Mouse (Mus musculus) CH12.LX (cell line): ENCODE measurements around the gene Lrp4. TPM values are rescaled to one million over a fixed set of nuclear protein-coding genes. Genes with fewer than 3 reads are reported as not detected.
"Not testable (repeated sequence)": the region's sequence is repeated elsewhere in the genome, so short reads cannot be mapped to it uniquely, and the experiment has no call there.

Source experiments
- DNase-seq: peaks from one replicate; pipeline ENCODE4 v3.0.0-alpha.2; 2013; ENCODE audit errors: extremely low read depth
- H3K27ac ChIP-seq: 2 replicates; pipeline ENCODE4 v1.5.1; 2012; ENCODE audit warnings: low read depth, mild to moderate bottlenecking, control low read depth, moderate library complexity; ENCODE audit not compliant: insufficient read depth
- H3K27me3 ChIP-seq: replicated peaks from 2 replicates; pipeline ENCODE3; 2012; ENCODE audit warnings: inconsistent platforms
- H3K36me3 ChIP-seq, 2 experiments: replicated peaks in 1 of 2; 2 replicates each; pipeline versions ENCODE3 to v1.6.1; 2012; ENCODE audit warnings: inconsistent platforms in 1 of 2, low read length in 1 of 2, mild to moderate bottlenecking in 1 of 2, mixed read lengths in 1 of 2, moderate library complexity in 1 of 2; ENCODE audit not compliant: control insufficient read depth in 1 of 2, insufficient read depth in 1 of 2
- H3K4me1 ChIP-seq, 2 experiments: 2 replicates each; pipeline ENCODE4 v1.6.1; 2012; ENCODE audit warnings: inconsistent platforms in 1 of 2, moderate library complexity in 1 of 2; ENCODE audit not compliant: insufficient read depth in 2 of 2, control insufficient read depth in 1 of 2
- H3K4me2 ChIP-seq: 2 replicates; pipeline ENCODE4 v1.6.1; 2012; ENCODE audit warnings: low read depth, mild to moderate bottlenecking, control low read depth; ENCODE audit not compliant: poor library complexity, insufficient read depth, severe bottlenecking
- H3K4me3 ChIP-seq, 3 experiments: fragments of 150-350 bp in 1 of 3; sonication (generic) in 1 of 3; replicated peaks in 1 of 3; 2 replicates each; pipeline versions ENCODE3 to v1.5.1; 2011 to 2012; ENCODE audit warnings: low read depth in 2 of 3, low read length in 2 of 3, mild to moderate bottlenecking in 2 of 3, moderate library complexity in 2 of 3, control low read depth in 1 of 3, improper control_type of control experiment in 1 of 3, inconsistent platforms in 1 of 3, mixed read lengths in 1 of 3; ENCODE audit not compliant: poor library complexity in 1 of 3
- H3K79me2 ChIP-seq: replicated peaks from 2 replicates; pipeline ENCODE4 v1.6.1; 2012; ENCODE audit warnings: mild to moderate bottlenecking, moderate library complexity; ENCODE audit not compliant: control insufficient read depth, poor library complexity, insufficient read depth, severe bottlenecking; ENCODE audit errors: extremely low read depth
- H3K9ac ChIP-seq: 2 replicates; pipeline ENCODE4 v1.6.1; 2012; ENCODE audit warnings: low read depth, mild to moderate bottlenecking, control low read depth, moderate library complexity; ENCODE audit not compliant: insufficient read depth
- H3K9me3 ChIP-seq: replicated peaks from 2 replicates; pipeline ENCODE3; 2012; ENCODE audit warnings: low read length, inconsistent platforms, mixed read lengths
- BHLHE40 ChIP-seq: IDR thresholded peaks from 2 replicates; pipeline ENCODE4 v1.6.1; 2011; ENCODE audit warnings: mild to moderate bottlenecking, low read depth, low read length, improper control_type of control experiment
- CTCF ChIP-seq, 2 experiments: IDR thresholded peaks in 1 of 2; conservative IDR thresholded peaks in 1 of 2; 2 replicates each; pipeline ENCODE4 v1.5.1; 2011 to 2012; ENCODE audit warnings: low read depth in 2 of 2, low read length in 2 of 2, improper control_type of control experiment in 1 of 2, inconsistent platforms in 1 of 2, mild to moderate bottlenecking in 1 of 2, moderate library complexity in 1 of 2
- ELF1 ChIP-seq: IDR thresholded peaks from 2 replicates; pipeline ENCODE4 v1.6.1; 2014; ENCODE audit warnings: low read depth, mild to moderate bottlenecking, inconsistent platforms, low read length, improper control_type of control experiment
- EP300 ChIP-seq: IDR thresholded peaks from 2 replicates; pipeline ENCODE4 v1.6.1; 2011; ENCODE audit warnings: low read length, improper control_type of control experiment
- ETS1 ChIP-seq: conservative IDR thresholded peaks from 2 replicates; pipeline ENCODE4 v1.6.1; 2012; ENCODE audit warnings: low read depth, mild to moderate bottlenecking, inconsistent platforms, low read length, improper control_type of control experiment, moderate library complexity
- GABPA ChIP-seq: IDR thresholded peaks from 2 replicates; pipeline ENCODE4 v1.6.1; 2012; ENCODE audit warnings: low read depth, low read length, improper control_type of control experiment, inconsistent platforms; ENCODE audit not compliant: insufficient replicate concordance
- IRF4 ChIP-seq: IDR thresholded peaks from 2 replicates; pipeline ENCODE4 v1.6.1; 2014; ENCODE audit warnings: low read depth, mild to moderate bottlenecking, inconsistent platforms, low read length, improper control_type of control experiment
- JUND ChIP-seq: conservative IDR thresholded peaks from 2 replicates; pipeline ENCODE4 v1.6.1; 2011; ENCODE audit warnings: low read depth, low read length, improper control_type of control experiment
- KAT2A ChIP-seq: IDR thresholded peaks from 2 replicates; pipeline ENCODE4 v1.6.1; 2012; ENCODE audit warnings: low read length, improper control_type of control experiment, inconsistent platforms; ENCODE audit not compliant: insufficient replicate concordance
- MAFK ChIP-seq: IDR thresholded peaks from 2 replicates; pipeline ENCODE4 v1.6.1; 2011; ENCODE audit warnings: low read length, improper control_type of control experiment; ENCODE audit not compliant: insufficient replicate concordance
- MYC ChIP-seq: IDR thresholded peaks from 2 replicates; pipeline ENCODE4 v1.6.1; 2011; ENCODE audit warnings: low read depth, mild to moderate bottlenecking, improper control_type of control experiment, low read length
- NRF1 ChIP-seq: IDR thresholded peaks from 2 replicates; pipeline ENCODE4 v1.6.1; 2014; ENCODE audit warnings: low read depth, mild to moderate bottlenecking, inconsistent platforms, low read length, improper control_type of control experiment, moderate library complexity
- PAX5 ChIP-seq: IDR thresholded peaks from 2 replicates; pipeline ENCODE4 v1.6.1; 2012; ENCODE audit warnings: low read length, inconsistent platforms, mixed read lengths
- POLR2A ChIP-seq: IDR thresholded peaks from 2 replicates; pipeline ENCODE4 v1.6.1; 2011; ENCODE audit warnings: low read depth, mild to moderate bottlenecking, improper control_type of control experiment, low read length
- POLR2AphosphoS2 ChIP-seq: IDR thresholded peaks from 2 replicates; pipeline ENCODE4 v1.6.1; 2011; ENCODE audit warnings: low read depth, low read length, improper control_type of control experiment
- RAD21 ChIP-seq: IDR thresholded peaks from 2 replicates; pipeline ENCODE4 v1.6.1; 2011; ENCODE audit warnings: low read depth, mild to moderate bottlenecking, low read length, improper control_type of control experiment, moderate library complexity
- SMC3 ChIP-seq: IDR thresholded peaks from 2 replicates; pipeline ENCODE4 v1.6.1; 2011; ENCODE audit warnings: low read depth, low read length, improper control_type of control experiment
- TCF12 ChIP-seq: IDR thresholded peaks from 2 replicates; pipeline ENCODE4 v1.6.1; 2014; ENCODE audit warnings: low read depth, mild to moderate bottlenecking, inconsistent platforms, low read length, improper control_type of control experiment
- UBTF ChIP-seq: IDR thresholded peaks from 2 replicates; pipeline ENCODE4 v1.6.1; 2012; ENCODE audit warnings: low read depth, mild to moderate bottlenecking, inconsistent platforms, low read length, improper control_type of control experiment, moderate library complexity
- USF2 ChIP-seq: conservative IDR thresholded peaks from 2 replicates; pipeline ENCODE4 v1.6.1; 2011; ENCODE audit warnings: low read depth, low read length, improper control_type of control experiment
- ZC3H11A ChIP-seq: IDR thresholded peaks from 2 replicates; pipeline ENCODE4 v1.6.1; 2012; ENCODE audit warnings: low read depth, mild to moderate bottlenecking, inconsistent platforms, low read length, improper control_type of control experiment
- ZMIZ1 ChIP-seq: IDR thresholded peaks from 2 replicates; pipeline ENCODE4 v1.6.1; 2012; ENCODE audit warnings: low read depth, mild to moderate bottlenecking, inconsistent platforms, low read length, improper control_type of control experiment
- ZNF384 ChIP-seq: IDR thresholded peaks from 2 replicates; pipeline ENCODE4 v1.6.1; 2012; ENCODE audit warnings: low read depth, low read length, improper control_type of control experiment, inconsistent platforms
- dilution Hi-C: fragments of 300-500 bp; cut with MboI; formaldehyde crosslinking; loops from 2 replicates; pipeline ENCODE4 v1.14.3; 2020; ENCODE audit warnings: low sequenced_read_pairs; ENCODE audit not compliant: extremely low pct_unique_long_range_greater_than_20kb, extremely low pct_ligation_motif_present
- in situ Hi-C: fragments of 300-500 bp; cut with MboI; formaldehyde crosslinking; loops from 3 replicates; pipeline ENCODE4 v1.14.3; 2019; ENCODE audit warnings: low sequenced_read_pairs, low pct_ligation_motif_present, low pct_unique_long_range_greater_than_20kb, mixed read lengths
- polyA plus RNA-seq: library from polyadenylated mRNA; unstranded; fragments of >175 nt; gene quantifications from 2 replicates; pipeline ENCODE4 v1.2.1, GENCODE M21; 2012; ENCODE audit warnings: low read depth; ENCODE audit not compliant: insufficient read length
- total RNA-seq, 2 experiments: library from RNA; depleted of rRNA; stranded (reverse); fragments of 300-350 nt in 1 of 2; fragments of >200 nt in 1 of 2; gene quantifications; 2 replicates each; pipeline ENCODE4 v1.2.3; 2012 to 2014

Lrp4 gene
- total and polyA plus RNA-seq, 3 experiments = 0.91 to 5.9 (median 1.0) TPM

GRCm38 (mm10) chr2:91485256-91485655, 27.9 kb downstream of the Lrp4 start:
- peaks cover 11 to 12% of the 10 kb centered on the region in 2 experiments for H3K36me3 ChIP-seq
- no peaks in the 10 kb centered on the region for H3K27me3 ChIP-seq
- DNase-seq = no peak
- dilution Hi-C loops (no loop called here), in situ Hi-C loops (no loop called here)
- H3K4me2 ChIP-seq = no peak overlapping the region
- H3K9ac ChIP-seq = no peak overlapping the region
- TF ChIP-seq POLR2AphosphoS2 = no peak
- no peak for TF ChIP-seq ZC3H11A
- no peak for TF ChIP-seq RAD21
- TF ChIP-seq IRF4 = no peak
- TF ChIP-seq EP300 = no peak
- no peak for TF ChIP-seq ZMIZ1
- no peak for TF ChIP-seq KAT2A
- TF ChIP-seq USF2 = no peak
- TF ChIP-seq TCF12 = no peak
- no peak for TF ChIP-seq PAX5
- no peak for TF ChIP-seq ETS1
- TF ChIP-seq POLR2A = no peak
- TF ChIP-seq UBTF = no peak
- no peak for TF ChIP-seq JUND
- no peak for TF ChIP-seq NRF1
- no peak for TF ChIP-seq GABPA
- no peak for TF ChIP-seq ELF1
- TF ChIP-seq SMC3 = no peak
- no peak for TF ChIP-seq MAFK
- TF ChIP-seq BHLHE40 = no peak
- H3K4me1 ChIP-seq = peaks cover 0 to 10% of the 10 kb centered on the region in 2 experiments; a peak in 2 of 4 replicates
- H3K9me3 ChIP-seq = no peaks in the 10 kb centered on the region
- no peak overlapping the region for H3K27ac ChIP-seq
- no peaks in the 10 kb centered on the region for H3K79me2 ChIP-seq
- no peak overlapping the region for H3K4me3 ChIP-seq

GRCm38 (mm10) chr2:91487295-91487694, 30.0 kb downstream of the Lrp4 start:
- H3K27ac ChIP-seq, H3K9me3 ChIP-seq, H3K79me2 ChIP-seq, H3K4me2 ChIP-seq, dilution Hi-C loops, DNase-seq, H3K9ac ChIP-seq, in situ Hi-C loops, H3K4me3 ChIP-seq, H3K27me3 ChIP-seq: not testable (repeated sequence)
- peak; percentile 70 for TF ChIP-seq ZNF384
- 0 out of 2 replicates have a peak, but pooled peaks have one; percentile 17 for TF ChIP-seq SMC3
- peak; percentile 23 to 42; a peak in 2 of 4 replicates for TF ChIP-seq CTCF (conservative IDR thresholded peaks at IDR 0.05 in 1 of 2, IDR thresholded peaks at IDR 0.05 in 1 of 2; ENCODE audit: low read depth in 2 of 2, low read length in 2 of 2)
- 0 out of 2 replicates have a peak, but pooled peaks have one; percentile 40 for TF ChIP-seq MYC
- peaks cover 0 to 10% of the 10 kb centered on the region in 2 experiments; a peak in 2 of 4 replicates for H3K4me1 ChIP-seq
- H3K36me3 ChIP-seq = peaks cover 19% of the 10 kb centered on the region in 2 experiments
